Mouse (Mus musculus) olfactory bulb, adult 2 months (tissue): ENCODE results near the gene Olfr279. TPM values are rescaled to one million over a fixed set of nuclear protein-coding genes. Genes with fewer than 3 reads are reported as not detected.
"Not testable (repeated sequence)": the region's sequence is repeated elsewhere in the genome, so short reads cannot be mapped to it uniquely, and the experiment has no call there.

Source experiments
- H3K27ac ChIP-seq: fragments of 200-500 bp; 2 replicates; pipeline ENCODE4 v1.5.1; 2012; ENCODE audit warnings: low read depth, low read length; ENCODE audit not compliant: insufficient read depth
- H3K4me1 ChIP-seq: fragments of 200-500 bp; 2 replicates; pipeline ENCODE4 v1.6.1; 2012; ENCODE audit warnings: low read length; ENCODE audit not compliant: control insufficient read depth, insufficient read depth
- H3K4me3 ChIP-seq: fragments of 200-500 bp; 2 replicates; pipeline ENCODE4 v1.5.1; 2012; ENCODE audit warnings: mild to moderate bottlenecking, low read depth, low read length, moderate library complexity; ENCODE audit not compliant: insufficient read depth
- CTCF ChIP-seq: fragments of 200-500 bp; IDR thresholded peaks from 2 replicates; pipeline ENCODE4 v1.5.1; 2012; ENCODE audit warnings: low read depth, mild to moderate bottlenecking, low read length, moderate library complexity; ENCODE audit not compliant: insufficient read depth
- POLR2A ChIP-seq: fragments of 200-500 bp; IDR thresholded peaks from 2 replicates; pipeline ENCODE4 v1.6.1; 2012; ENCODE audit warnings: mild to moderate bottlenecking, low read depth, low read length, moderate library complexity; ENCODE audit not compliant: insufficient read depth
- WGBS: fragments of 180-500 bp; shearing (Covaris S2); methylation state at CpG from one replicate; pipeline ENCODE4 v1.1.7; 2018; 5-methylcytosine and 5-hydroxymethylcytosine counted together
- polyA plus RNA-seq: library from polyadenylated mRNA; stranded (reverse); fragments of >200 nt; gene quantifications from 2 replicates; pipeline ENCODE4 v1.2.4, GENCODE M21; 2012; ENCODE audit warnings: low replicate concordance; ENCODE audit not compliant: missing spikeins, insufficient read depth, insufficient read length

The Olfr279 gene
- polyA plus RNA-seq, 1 experiment = not detected

DNA sequence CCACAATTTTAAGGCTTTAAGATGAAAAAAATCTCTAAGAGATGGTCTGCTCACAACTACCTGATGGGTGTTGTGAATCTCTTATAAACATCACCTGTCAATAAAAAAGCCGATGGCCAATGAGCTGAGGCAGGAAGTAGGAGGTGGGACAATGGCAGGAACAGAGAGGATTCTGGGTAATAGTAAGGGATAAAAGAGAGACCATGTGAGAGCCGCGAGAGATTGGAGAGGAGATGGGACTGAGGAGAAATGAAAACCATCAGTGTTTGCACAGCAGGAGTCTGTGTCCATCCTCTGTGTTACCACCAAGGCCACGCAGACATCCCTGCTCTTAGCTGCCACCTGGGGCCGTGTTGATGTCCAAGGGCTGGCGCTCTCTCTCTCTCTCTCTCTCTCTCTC is 15.1 kb downstream of the Olfr279 start:
- TF ChIP-seq CTCF (no peak), POLR2A (no peak)
- peaks cover 3% of the 10 kb centered on the region; the same call in 1 of the 2 replicates for H3K4me1 ChIP-seq
- H3K27ac ChIP-seq = no peak overlapping the region
- H3K4me3 ChIP-seq = no peak overlapping the region
- WGBS = 94% methylated on average over 6 of the region's 6 CpGs

DNA sequence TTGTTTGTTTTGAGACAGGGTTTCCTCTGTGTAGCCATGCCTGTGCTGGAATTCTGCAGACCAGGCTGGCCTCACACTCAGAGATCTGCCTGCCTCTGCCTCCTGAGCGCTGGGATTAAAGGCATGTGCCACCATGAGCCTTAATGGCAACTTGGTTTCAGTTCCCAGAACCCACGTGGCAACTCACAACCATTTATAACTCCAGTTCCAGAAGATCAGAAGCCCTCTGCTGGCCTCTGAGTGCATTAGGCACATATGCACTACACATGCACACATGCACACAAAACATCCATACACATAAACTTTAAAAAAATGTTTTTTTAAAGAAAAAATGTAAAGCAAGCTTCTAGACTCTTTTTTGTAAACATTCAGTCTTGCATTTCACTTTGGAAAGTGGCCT is 17.2 kb downstream of the Olfr279 start:
- 63% methylated on average over 2 of the region's 2 CpGs for WGBS
- H3K4me3 ChIP-seq = no peak overlapping the region
- peaks cover 3% of the 10 kb centered on the region; the same call in 1 of the 2 replicates for H3K4me1 ChIP-seq
- TF ChIP-seq POLR2A = no peak
- TF ChIP-seq CTCF = no peak
- H3K27ac ChIP-seq = no peak overlapping the region

DNA sequence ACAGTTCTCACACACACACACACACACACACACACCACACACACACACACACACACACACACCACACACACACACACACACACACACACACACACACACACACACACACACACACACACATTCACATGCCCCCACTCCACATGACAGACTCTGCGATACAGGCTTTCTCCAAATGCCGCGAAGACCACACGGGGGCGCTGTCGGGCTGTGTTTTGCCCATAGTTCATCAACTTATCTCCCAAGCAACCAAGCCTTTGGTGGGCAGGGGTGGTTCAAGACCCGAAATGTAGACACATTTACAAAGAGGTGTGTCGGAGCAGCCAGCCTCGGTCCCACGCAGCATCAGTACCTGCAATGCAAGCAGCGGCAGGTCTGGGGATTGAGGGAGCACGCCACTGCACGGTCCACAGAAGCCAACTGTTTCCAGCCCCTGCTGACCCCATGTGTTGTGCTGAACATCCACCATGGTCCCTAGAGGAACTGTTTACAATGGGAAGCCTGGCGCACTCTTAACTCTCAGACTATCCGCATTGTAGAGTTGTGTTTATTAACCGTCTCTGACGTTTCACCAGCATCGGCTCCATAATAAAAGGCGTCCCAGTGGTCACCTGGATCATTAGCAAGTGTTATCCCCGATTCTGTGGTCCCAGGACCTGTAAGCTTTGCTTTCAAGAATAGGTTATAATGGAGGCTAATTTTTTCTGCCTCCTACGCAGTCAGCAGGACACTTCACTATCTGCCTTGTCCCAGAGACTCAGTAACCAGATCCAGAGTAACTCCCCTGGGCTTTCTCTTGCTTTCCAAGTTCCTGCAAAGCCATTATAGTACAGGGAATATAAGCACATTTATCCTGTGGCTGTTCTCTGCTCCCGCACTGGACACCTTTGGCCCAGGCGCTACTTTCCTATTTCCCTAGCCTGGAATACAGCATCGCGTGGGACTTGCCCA is 18.5 kb downstream of the Olfr279 start:
- 31% methylated on average over 25 of the region's 25 CpGs for WGBS
- TF ChIP-seq POLR2A (no peak), CTCF (peak; percentile 68; the same call in 1 of the 2 replicates)
- Histone ChIP-seq H3K27ac (no peak overlapping the region), H3K4me3 (peak overlapping the region; percentile 23), H3K4me1 (peaks cover 3% of the 10 kb centered on the region; the same call in 1 of the 2 replicates)

DNA sequence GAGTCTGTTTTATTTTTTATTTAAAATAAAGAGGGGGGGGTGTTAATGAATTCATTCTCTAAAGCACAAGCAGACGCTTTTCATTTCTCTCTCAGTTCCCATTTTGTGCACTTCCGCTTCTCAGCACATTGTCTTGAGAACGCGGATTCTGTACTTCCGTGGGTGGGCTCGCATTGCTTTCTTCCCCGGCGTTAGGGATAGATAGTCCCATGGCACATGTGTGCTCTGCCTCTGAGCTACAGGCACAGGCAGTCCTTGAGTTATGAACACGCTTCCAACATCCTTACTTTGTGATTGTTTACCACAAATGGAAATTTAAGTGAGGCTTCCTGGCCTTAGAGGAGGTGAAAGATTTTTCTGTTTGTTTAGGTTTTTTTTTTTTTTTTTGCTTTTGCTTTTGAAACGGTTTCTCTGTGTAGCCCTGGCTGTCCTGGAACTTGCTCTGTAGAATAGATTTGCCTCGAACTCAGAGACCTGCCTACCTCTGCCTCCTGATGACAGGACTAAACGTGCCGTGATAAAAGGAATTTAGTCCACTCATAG is 19.3 kb downstream of the Olfr279 start:
- H3K27ac ChIP-seq = no peak overlapping the region
- WGBS = 52% methylated on average over 13 of the region's 13 CpGs

DNA sequence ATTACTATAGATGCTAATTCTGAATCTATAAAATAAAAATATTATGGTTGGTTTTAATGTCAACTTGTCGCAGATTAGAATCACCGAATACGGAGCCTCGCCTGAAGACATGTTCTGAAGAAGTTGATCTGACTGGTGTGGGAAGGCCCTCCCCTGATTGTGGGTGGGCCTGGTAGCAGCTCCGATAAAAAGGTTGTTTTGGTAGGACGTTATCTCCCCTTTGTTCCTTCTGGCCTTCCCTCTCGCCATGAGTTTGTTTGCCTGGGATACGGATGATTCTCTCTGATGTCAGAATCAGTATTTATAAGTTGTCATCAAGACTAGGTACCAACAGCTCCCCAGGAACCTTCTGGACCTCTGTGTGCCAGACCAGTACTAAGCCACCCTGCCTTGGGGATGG is 20.0 kb downstream of the Olfr279 start:
- H3K4me3 ChIP-seq = no peak overlapping the region
- WGBS = 77% methylated on average over 8 of the region's 8 CpGs
- H3K27ac ChIP-seq = no peak overlapping the region
- no peak for TF ChIP-seq CTCF
- no peak for TF ChIP-seq POLR2A
- peaks cover 3% of the 10 kb centered on the region; the same call in 1 of the 2 replicates for H3K4me1 ChIP-seq

More for the DNA sequence above, 19.3 kb downstream of the Olfr279 start:
- Histone ChIP-seq H3K4me1 (peaks cover 3% of the 10 kb centered on the region; the same call in 1 of the 2 replicates), H3K4me3 (no peak overlapping the region)
- no peak for TF ChIP-seq CTCF
- TF ChIP-seq POLR2A = no peak

DNA sequence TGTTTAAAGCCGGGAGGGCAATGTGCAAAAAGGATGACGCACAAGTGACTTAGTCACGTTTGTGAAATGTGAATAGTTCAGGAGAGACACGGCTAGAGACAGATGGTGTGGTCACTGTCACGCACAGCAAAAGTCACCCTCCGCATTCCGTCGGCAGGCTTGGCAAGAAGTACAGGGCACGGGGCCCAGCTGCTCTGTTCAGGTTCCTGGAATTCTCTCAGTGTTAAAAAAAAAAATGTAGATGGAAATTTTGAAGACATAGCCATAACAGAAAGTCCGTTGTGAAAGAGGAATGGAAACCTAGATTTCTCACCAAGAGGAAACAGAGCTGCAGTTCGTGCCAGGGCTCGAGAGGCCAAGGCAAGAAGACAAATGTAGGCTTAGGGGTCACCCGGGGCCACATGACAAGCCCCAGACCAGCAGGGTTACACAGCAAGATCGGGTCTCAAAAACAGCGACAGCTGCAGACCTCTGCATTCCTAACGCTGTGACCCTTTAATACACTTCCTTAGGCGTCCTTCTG is 20.7 kb downstream of the Olfr279 start:
- Histone ChIP-seq H3K4me3 (no peak overlapping the region), H3K4me1 (peaks cover 3% of the 10 kb centered on the region; the same call in 1 of the 2 replicates), H3K27ac (no peak overlapping the region)
- no peak for TF ChIP-seq CTCF
- TF ChIP-seq POLR2A = no peak
- 62% methylated on average over 17 of the region's 17 CpGs for WGBS

DNA sequence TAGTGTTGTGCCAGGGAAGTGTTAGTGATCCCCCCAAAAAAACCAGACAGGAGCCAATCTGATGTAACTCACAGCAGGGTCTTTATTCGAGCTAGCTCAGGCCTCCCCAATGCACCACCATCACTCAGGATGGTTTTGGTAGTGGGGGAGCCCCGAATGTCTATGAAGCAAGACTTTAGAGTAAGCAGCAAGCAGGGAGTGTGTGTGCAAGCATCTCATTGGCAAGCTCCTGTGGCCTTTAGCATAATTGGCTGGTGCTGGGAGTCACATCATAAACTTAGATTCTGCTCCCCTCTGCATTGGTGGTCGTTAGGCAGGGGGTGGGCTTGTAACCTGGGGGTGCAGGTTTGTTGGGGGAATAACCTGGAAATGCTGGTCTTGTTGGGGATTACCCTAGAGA is 21.5 kb downstream of the Olfr279 start:
- 61% methylated on average over 3 of the region's 3 CpGs for WGBS
- H3K4me1 ChIP-seq, H3K27ac ChIP-seq, H3K4me3 ChIP-seq: not testable (repeated sequence)

DNA sequence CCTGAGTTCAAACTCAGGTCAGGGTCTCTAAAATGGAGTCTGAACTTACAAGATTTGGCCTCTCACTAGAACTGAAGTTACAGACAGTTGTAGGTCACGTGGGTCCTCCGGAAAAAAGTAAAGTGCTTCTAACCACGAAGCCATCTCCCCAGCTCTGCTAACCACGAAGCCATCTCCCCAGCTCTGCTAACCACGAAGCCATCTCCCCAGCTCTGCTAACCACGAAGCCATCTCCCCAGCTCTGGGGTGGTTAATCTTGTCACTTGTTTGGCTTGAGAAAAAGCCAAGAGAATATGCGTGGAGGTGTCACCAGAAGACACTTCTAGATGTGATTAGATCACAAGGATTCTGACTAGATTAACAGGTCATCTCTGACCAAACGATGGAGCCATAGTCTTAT is 21.9 kb downstream of the Olfr279 start:
- WGBS = 90% methylated on average over 8 of the region's 8 CpGs
- H3K27ac ChIP-seq = no peak overlapping the region
- H3K4me1 ChIP-seq = peaks cover 3% of the 10 kb centered on the region; the same call in 1 of the 2 replicates
- no peak for TF ChIP-seq CTCF
- no peak for TF ChIP-seq POLR2A
- H3K4me3 ChIP-seq = no peak overlapping the region

DNA sequence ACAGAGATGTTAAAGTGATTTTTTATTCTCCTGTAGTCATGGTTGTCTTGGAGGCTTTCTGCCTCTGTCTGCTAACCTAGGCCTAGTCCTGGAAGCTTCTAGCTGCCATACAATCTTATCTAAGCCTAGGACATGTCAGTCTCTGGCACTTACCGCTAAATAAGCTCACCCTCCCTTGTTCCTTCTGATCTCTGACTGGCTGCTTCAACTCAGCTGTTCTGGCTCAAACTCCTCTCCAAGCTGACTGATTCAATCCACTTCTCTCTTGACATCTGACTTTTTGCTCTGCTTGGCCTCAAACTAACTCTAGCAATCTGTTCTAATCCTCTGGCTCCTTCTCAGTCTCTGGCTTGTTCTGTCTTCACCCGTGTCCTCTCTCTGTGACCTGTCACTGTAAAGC is 22.6 kb downstream of the Olfr279 start:
- WGBS = 92% methylated on average over 2 of the region's 2 CpGs
- not testable (repeated sequence) for H3K4me3 ChIP-seq, H3K4me1 ChIP-seq, H3K27ac ChIP-seq
